Mouse (Mus musculus) colon, adult 2 months (tissue): ENCODE results near the gene Gm813. TPM values are rescaled to one million over a fixed set of nuclear protein-coding genes. Genes with fewer than 3 reads are reported as not detected.

Experiments
- polyA plus RNA-seq: library from polyadenylated mRNA; depleted of rRNA; stranded (reverse); fragments of >200 nt; gene quantifications from 2 replicates; pipeline ENCODE4 v1.2.3, GENCODE M21; 2012; rRNA removed

Gene Gm813
- not detected in 2 replicates for polyA plus RNA-seq

DNA sequence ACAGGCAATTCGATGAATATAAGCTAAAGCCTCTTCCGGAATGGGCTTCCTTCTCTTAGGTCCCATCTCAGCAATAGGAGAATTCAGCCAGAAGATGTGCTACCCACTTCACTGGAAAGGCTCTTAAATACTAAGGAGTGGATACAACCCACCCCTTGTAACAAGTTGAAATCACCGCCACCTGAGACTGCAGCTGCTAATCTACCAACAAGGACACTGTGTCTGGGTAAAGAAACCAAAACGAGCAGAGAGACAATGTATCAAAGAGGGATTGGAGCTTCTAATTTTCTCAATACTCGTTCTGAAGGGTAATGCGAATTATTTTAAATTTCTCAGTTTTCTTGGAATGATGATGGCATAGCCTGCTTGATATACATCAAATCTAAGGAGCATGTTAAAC lies at the start of gene Gm813:
Gm813 (minus strand) TSS at position 101 of the 400 bp plus-strand sequence.

GRCm38 (mm10) chr16:58638689-58639175 lies 22.0 kb upstream of the Gm813 start, which contains the start of gene E330017A01Rik:
Gene E330017A01Rik, minus strand, starts transcription at chr16:58638739.

Other genes with a start within 250 kb of the Gm813 start
- 6.6 and 8.0 TPM in 2 replicates for gene Dcbld2, start 208.5 kb downstream of the Gm813 start, polyA plus RNA-seq
- 61.8 and 96.0 TPM in 2 replicates for gene St3gal6, start 92.7 kb downstream of the Gm813 start, polyA plus RNA-seq
- gene E330017A01Rik, start 21.8 kb upstream of the Gm813 start, polyA plus RNA-seq, result not detected in 2 replicates
- 14.6 and 15.9 TPM in 2 replicates for gene Cpox, start 53.3 kb upstream of the Gm813 start, polyA plus RNA-seq
- gene Gpr15, start 102.1 kb upstream of the Gm813 start, polyA plus RNA-seq, result 0.25 and 0.70 TPM in 2 replicates
- gene Cldnd1, start 110.9 kb upstream of the Gm813 start, polyA plus RNA-seq, result 52.8 and 69.2 TPM in 2 replicates
- gene Olfr172, start 146.2 kb upstream of the Gm813 start, polyA plus RNA-seq, result not detected in 2 replicates
- gene Olfr173, start 183.3 kb upstream of the Gm813 start, polyA plus RNA-seq, result not detected in 2 replicates
- not detected in 2 replicates for gene Olfr175-ps1, start 209.8 kb upstream of the Gm813 start, polyA plus RNA-seq